Mouse (Mus musculus): Measurements from ENCODE around the gene Iqck.

DNA sequence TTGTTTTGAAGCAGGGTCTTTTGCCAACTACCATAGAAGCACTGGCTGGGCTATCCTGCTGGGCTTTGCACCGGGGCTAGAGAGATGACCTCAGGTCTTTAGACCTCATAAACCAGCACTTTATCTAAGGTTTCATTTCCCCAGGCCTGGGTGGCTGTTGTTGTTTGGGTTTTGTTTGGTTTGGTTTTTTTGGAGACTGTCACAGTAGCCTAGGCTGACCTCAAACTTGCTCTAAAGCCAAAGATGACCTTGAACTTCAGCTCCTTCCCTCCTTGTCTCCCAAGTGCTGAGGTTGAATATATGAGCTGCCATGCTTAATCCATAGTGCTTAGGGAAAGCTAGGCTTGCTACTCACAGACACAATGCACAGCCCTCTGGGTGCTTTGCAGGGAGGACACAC, 35.9 kb upstream of the Iqck start:
- no peak for TF ChIP-seq CTCF (IDR thresholded peaks at IDR 0.05; ENCODE audit: extremely low read depth, insufficient read length, insufficient replicate concordance, low read depth, low read length)
- TF ChIP-seq POLR2A (IDR thresholded peaks at IDR 0.05; ENCODE audit: low read depth, low read length), result no peak

Measured in small intestine, adult 2 months (tissue).